Mouse (Mus musculus) lung, embryonic 15.5 days (tissue): ENCODE data around the gene Gk5. TPM values are rescaled to one million over a fixed set of nuclear protein-coding genes. Genes with fewer than 3 reads are reported as not detected.
A peak's percentile ranks its signal among the peaks of the same experiment; 100 is the strongest.

ENCODE experiments used
- ATAC-seq: fragments of 200-750 bp; cut with Nextera tagmentation; 2 replicates; pipeline ENCODE4 v1.8.0; 2017; ENCODE audit warnings: moderate number of reproducible peaks, borderline replicate concordance; ENCODE audit not compliant: low FRiP score, low TSS enrichment; ENCODE audit errors: extremely low read depth
- H3K27ac ChIP-seq: fragments of 300-500 bp; sonication (generic); 2 replicates; pipeline ENCODE4 v1.5.1; 2015; ENCODE audit warnings: moderate library complexity, mild to moderate bottlenecking, inconsistent platforms
- H3K27me3 ChIP-seq: fragments of 300-500 bp; sonication (generic); 2 replicates; pipeline ENCODE4 v1.6.1; 2015; ENCODE audit warnings: inconsistent platforms
- H3K36me3 ChIP-seq: fragments of 300-500 bp; sonication (generic); 2 replicates; pipeline ENCODE4 v1.6.1; 2015; ENCODE audit warnings: inconsistent platforms
- H3K4me1 ChIP-seq: fragments of 300-500 bp; sonication (generic); 2 replicates; pipeline ENCODE4 v1.6.1; 2015; ENCODE audit warnings: inconsistent platforms
- H3K4me2 ChIP-seq: fragments of 300-500 bp; sonication (generic); 2 replicates; pipeline ENCODE4 v1.6.1; 2015; ENCODE audit warnings: inconsistent platforms, mild to moderate bottlenecking, moderate library complexity
- H3K4me3 ChIP-seq: fragments of 300-500 bp; sonication (generic); 2 replicates; pipeline ENCODE4 v1.5.1; 2015; ENCODE audit warnings: mild to moderate bottlenecking, inconsistent platforms
- H3K9ac ChIP-seq: fragments of 300-500 bp; sonication (generic); 2 replicates; pipeline ENCODE4 v1.6.1; 2015; ENCODE audit warnings: inconsistent platforms
- H3K9me3 ChIP-seq: fragments of 300-500 bp; sonication (generic); 2 replicates; pipeline ENCODE4 v1.6.1; 2016; ENCODE audit warnings: inconsistent platforms
- WGBS: fragments of 180-500 bp; shearing (Covaris S2); methylation state at CpG from one replicate; pipeline ENCODE4 v1.1.7; 2015; 5-methylcytosine and 5-hydroxymethylcytosine counted together
- polyA plus RNA-seq: library from polyadenylated mRNA; unstranded; fragments of >200 nt; fragmentation: Nextera tagmentation; extraction: Ambion mirVana; gene quantifications from 2 replicates; pipeline ENCODE4 v1.2.1, GENCODE M21; 2015

Gene Gk5
- polyA plus RNA-seq, 1 experiment from 2014 or later = 4.2 TPM

GRCm38 (mm10) chr9:96197806-96198205 lies 78.6 kb downstream of the Gk5 start:
- Histone ChIP-seq H3K27ac (no peak overlapping the region), H3K4me1 (peaks cover 15% of the 10 kb centered on the region), H3K4me3 (peak overlapping the region; percentile 78), H3K36me3 (no peaks in the 10 kb centered on the region), H3K4me2 (peak overlapping the region; percentile 89), H3K9ac (no peak overlapping the region), H3K27me3 (no peaks in the 10 kb centered on the region), H3K9me3 (no peaks in the 10 kb centered on the region)
- 54% methylated on average over 9 of the region's 9 CpGs for WGBS
- no peak for ATAC-seq

GRCm38 (mm10) chr9:96203663-96204062 lies 84.5 kb downstream of the Gk5 start:
- Histone ChIP-seq H3K9me3 (no peaks in the 10 kb centered on the region), H3K4me3 (no peak overlapping the region)
- WGBS = 79% methylated on average over 3 of the region's 3 CpGs

GRCm38 (mm10) chr9:96207428-96207827 lies 88.3 kb downstream of the Gk5 start:
- Histone ChIP-seq H3K4me3 (no peak overlapping the region), H3K27me3 (no peaks in the 10 kb centered on the region), H3K4me1 (no peaks in the 10 kb centered on the region), H3K27ac (no peak overlapping the region), H3K4me2 (no peak overlapping the region), H3K36me3 (no peaks in the 10 kb centered on the region), H3K9me3 (no peaks in the 10 kb centered on the region), H3K9ac (no peak overlapping the region)
- ATAC-seq = no peak
- 81% methylated on average over 3 of the region's 3 CpGs for WGBS

More at GRCm38 (mm10) chr9:96203663-96204062, 84.5 kb downstream of the Gk5 start:
- Histone ChIP-seq H3K4me1 (no peaks in the 10 kb centered on the region), H3K27me3 (no peaks in the 10 kb centered on the region), H3K9ac (no peak overlapping the region), H3K27ac (0 out of 2 replicates have a peak overlapping the region, but pooled peaks have one; percentile 15), H3K4me2 (no peak overlapping the region), H3K36me3 (no peaks in the 10 kb centered on the region)
- ATAC-seq = no peak

- H3K4me3 ChIP-seq = no peak overlapping the region
- no peaks in the 10 kb centered on the region for H3K27me3 ChIP-seq
- H3K4me1 ChIP-seq = no peaks in the 10 kb centered on the region
- H3K9ac ChIP-seq = no peak overlapping the region
- no peaks in the 10 kb centered on the region for H3K9me3 ChIP-seq
- 0 out of 2 replicates have a peak, but pooled peaks cover 6% of the 10 kb centered on the region for H3K36me3 ChIP-seq
- no peak for ATAC-seq
- H3K27ac ChIP-seq = no peak overlapping the region
- H3K4me2 ChIP-seq = no peak overlapping the region
- WGBS = 84% methylated on average over 3 of the region's 3 CpGs
These were observed 94.0 kb downstream of the Gk5 start for GRCm38 (mm10) chr9:96213036-96213645.

- no peak overlapping the region for H3K9ac ChIP-seq
- WGBS = 90% methylated on average over 2 of the region's 2 CpGs
These were observed 95.0 kb downstream of the Gk5 start for GRCm38 (mm10) chr9:96214171-96214570.

GRCm38 (mm10) chr9:96217299-96217698 lies 98.1 kb downstream of the Gk5 start:
- H3K9ac ChIP-seq = no peak overlapping the region
- H3K27me3 ChIP-seq = no peaks in the 10 kb centered on the region
- H3K4me2 ChIP-seq = no peak overlapping the region
- 0 out of 2 replicates have a peak, but pooled peaks cover 6% of the 10 kb centered on the region for H3K36me3 ChIP-seq
- H3K9me3 ChIP-seq = no peaks in the 10 kb centered on the region
- H3K4me1 ChIP-seq = no peaks in the 10 kb centered on the region
- ATAC-seq = no peak
- H3K4me3 ChIP-seq = no peak overlapping the region
- 95% methylated on average over 1 of the region's 1 CpGs for WGBS
- H3K27ac ChIP-seq = no peak overlapping the region

More at GRCm38 (mm10) chr9:96214171-96214570, 95.0 kb downstream of the Gk5 start:
- no peaks in the 10 kb centered on the region for H3K4me1 ChIP-seq
- no peak overlapping the region for H3K4me3 ChIP-seq
- H3K4me2 ChIP-seq = no peak overlapping the region
- no peak overlapping the region for H3K27ac ChIP-seq
- no peak for ATAC-seq
- no peaks in the 10 kb centered on the region for H3K27me3 ChIP-seq
- H3K9me3 ChIP-seq = no peaks in the 10 kb centered on the region
- 0 out of 2 replicates have a peak, but pooled peaks cover 6% of the 10 kb centered on the region for H3K36me3 ChIP-seq

GRCm38 (mm10) chr9:96217799-96218198 lies 98.6 kb downstream of the Gk5 start:
- Histone ChIP-seq H3K9ac (no peak overlapping the region), H3K4me3 (no peak overlapping the region), H3K4me1 (no peaks in the 10 kb centered on the region), H3K9me3 (no peaks in the 10 kb centered on the region), H3K27me3 (no peaks in the 10 kb centered on the region), H3K36me3 (0 out of 2 replicates have a peak, but pooled peaks cover 6% of the 10 kb centered on the region), H3K27ac (no peak overlapping the region), H3K4me2 (no peak overlapping the region)
- ATAC-seq = no peak

- H3K9ac ChIP-seq = no peak overlapping the region
- 65% methylated on average over 2 of the region's 2 CpGs for WGBS
- no peak for ATAC-seq
- H3K4me1 ChIP-seq = no peaks in the 10 kb centered on the region
- no peak overlapping the region for H3K27ac ChIP-seq
- 0 out of 2 replicates have a peak, but pooled peaks cover 4% of the 10 kb centered on the region for H3K36me3 ChIP-seq
- H3K9me3 ChIP-seq = no peaks in the 10 kb centered on the region
- H3K4me2 ChIP-seq = no peak overlapping the region
- no peaks in the 10 kb centered on the region for H3K27me3 ChIP-seq
- no peak overlapping the region for H3K4me3 ChIP-seq
These were observed 100.0 kb downstream of the Gk5 start for GRCm38 (mm10) chr9:96219114-96219669.

- no peak overlapping the region for H3K9ac ChIP-seq
- no peak overlapping the region for H3K4me2 ChIP-seq
- H3K36me3 ChIP-seq = no peaks in the 10 kb centered on the region
- ATAC-seq = no peak
- H3K4me1 ChIP-seq = no peaks in the 10 kb centered on the region
- no peaks in the 10 kb centered on the region for H3K27me3 ChIP-seq
- H3K27ac ChIP-seq = no peak overlapping the region
- H3K9me3 ChIP-seq = no peaks in the 10 kb centered on the region
- no peak overlapping the region for H3K4me3 ChIP-seq
These were observed 101.3 kb downstream of the Gk5 start for GRCm38 (mm10) chr9:96220419-96220818.

GRCm38 (mm10) chr9:96223302-96223701 lies 104.1 kb downstream of the Gk5 start:
- WGBS = 57% methylated on average over 2 of the region's 2 CpGs
- no peak overlapping the region for H3K27ac ChIP-seq
- no peak for ATAC-seq

GRCm38 (mm10) chr9:96228285-96228684 lies 109.1 kb downstream of the Gk5 start:
- H3K4me2 ChIP-seq = no peak overlapping the region
- no peaks in the 10 kb centered on the region for H3K36me3 ChIP-seq

More at GRCm38 (mm10) chr9:96223302-96223701, 104.1 kb downstream of the Gk5 start:
- Histone ChIP-seq H3K4me2 (no peak overlapping the region), H3K4me3 (no peak overlapping the region), H3K9me3 (no peaks in the 10 kb centered on the region), H3K9ac (no peak overlapping the region), H3K36me3 (no peaks in the 10 kb centered on the region), H3K27me3 (no peaks in the 10 kb centered on the region), H3K4me1 (no peaks in the 10 kb centered on the region)

GRCm38 (mm10) chr9:96230271-96230670 lies 111.1 kb downstream of the Gk5 start:
- H3K36me3 ChIP-seq = no peaks in the 10 kb centered on the region
- WGBS = 79% methylated on average over 2 of the region's 2 CpGs
- no peaks in the 10 kb centered on the region for H3K9me3 ChIP-seq
- no peak for ATAC-seq
- H3K27me3 ChIP-seq = no peaks in the 10 kb centered on the region
- H3K4me2 ChIP-seq = no peak overlapping the region
- no peak overlapping the region for H3K4me3 ChIP-seq
- H3K9ac ChIP-seq = no peak overlapping the region
- H3K27ac ChIP-seq = no peak overlapping the region
- no peaks in the 10 kb centered on the region for H3K4me1 ChIP-seq

More at GRCm38 (mm10) chr9:96228285-96228684, 109.1 kb downstream of the Gk5 start:
- no peak for ATAC-seq
- no peaks in the 10 kb centered on the region for H3K27me3 ChIP-seq
- H3K4me1 ChIP-seq = no peaks in the 10 kb centered on the region
- H3K9ac ChIP-seq = no peak overlapping the region
- H3K4me3 ChIP-seq = no peak overlapping the region
- no peaks in the 10 kb centered on the region for H3K9me3 ChIP-seq
- no peak overlapping the region for H3K27ac ChIP-seq
